Mouse (Mus musculus) MEL (cell line): Measurements from ENCODE around the gene Prnd.

Experiments used
- CHD1 ChIP-seq: IDR thresholded peaks from 2 replicates; pipeline ENCODE4 v1.6.1; 2012; ENCODE audit warnings: low read depth, mild to moderate bottlenecking, inconsistent platforms, low read length, improper control_type of control experiment
- CHD2 ChIP-seq: IDR thresholded peaks from 2 replicates; pipeline ENCODE4 v1.6.1; 2011; ENCODE audit warnings: low read length, improper control_type of control experiment
- CTCF ChIP-seq, 3 experiments: IDR thresholded peaks in 2 of 3; conservative IDR thresholded peaks in 1 of 3; 2 replicates each; pipeline ENCODE4 v1.5.1; 2011 to 2012; ENCODE audit warnings: low read length in 3 of 3, low read depth in 2 of 3, mild to moderate bottlenecking in 2 of 3, improper control_type of control experiment in 1 of 3, inconsistent platforms in 1 of 3, mixed read lengths in 1 of 3, moderate library complexity in 1 of 3; ENCODE audit not compliant: control insufficient read depth in 1 of 3, insufficient read depth in 1 of 3, poor library complexity in 1 of 3, severe bottlenecking in 1 of 3
- ELF1 ChIP-seq: IDR thresholded peaks from 2 replicates; pipeline ENCODE4 v1.6.1; 2014; ENCODE audit warnings: low read depth, mild to moderate bottlenecking, inconsistent platforms, low read length, improper control_type of control experiment, moderate library complexity
- EP300 ChIP-seq, 2 experiments: IDR thresholded peaks; 2 replicates each; pipeline ENCODE4 v1.6.1; 2011; ENCODE audit warnings: improper control_type of control experiment in 2 of 2, low read length in 2 of 2, low read depth in 1 of 2, mild to moderate bottlenecking in 1 of 2
- HCFC1 ChIP-seq: IDR thresholded peaks from 2 replicates; pipeline ENCODE4 v1.6.1; 2012; ENCODE audit warnings: low read depth, mild to moderate bottlenecking, inconsistent platforms, low read length, improper control_type of control experiment, moderate library complexity
- JUND ChIP-seq: IDR thresholded peaks from 2 replicates; pipeline ENCODE4 v1.6.1; 2011; ENCODE audit warnings: low read depth, mild to moderate bottlenecking, improper control_type of control experiment, low read length
- MAX ChIP-seq: IDR thresholded peaks from 2 replicates; pipeline ENCODE4 v1.6.1; 2011; ENCODE audit warnings: low read length, improper control_type of control experiment
- MAZ ChIP-seq: IDR thresholded peaks from 2 replicates; pipeline ENCODE4 v1.6.1; 2012; ENCODE audit warnings: low read depth, mild to moderate bottlenecking, inconsistent platforms, low read length, improper control_type of control experiment
- NRF1 ChIP-seq: IDR thresholded peaks from 2 replicates; pipeline ENCODE4 v1.6.1; 2014; ENCODE audit warnings: low read depth, mild to moderate bottlenecking, inconsistent platforms, low read length, improper control_type of control experiment, moderate library complexity; ENCODE audit not compliant: poor library complexity, insufficient read depth, severe bottlenecking
- POLR2A ChIP-seq, 2 experiments: IDR thresholded peaks; 2 replicates each; pipeline ENCODE4 v1.6.1; 2011 to 2012; ENCODE audit warnings: low read length in 2 of 2, mild to moderate bottlenecking in 2 of 2, control low read depth in 1 of 2, improper control_type of control experiment in 1 of 2, low read depth in 1 of 2, moderate library complexity in 1 of 2; ENCODE audit not compliant: control insufficient read depth in 1 of 2, insufficient read depth in 1 of 2, poor library complexity in 1 of 2
- USF1 ChIP-seq: IDR thresholded peaks from 2 replicates; pipeline ENCODE4 v1.6.1; 2014; ENCODE audit warnings: low read depth, mild to moderate bottlenecking, inconsistent platforms, low read length, improper control_type of control experiment, moderate library complexity
- USF2 ChIP-seq, 2 experiments: IDR thresholded peaks; 2 replicates each; pipeline ENCODE4 v1.6.1; 2011 to 2012; ENCODE audit warnings: improper control_type of control experiment in 2 of 2, low read length in 2 of 2, borderline replicate concordance in 1 of 2, inconsistent platforms in 1 of 2, low read depth in 1 of 2, mild to moderate bottlenecking in 1 of 2; ENCODE audit not compliant: insufficient read depth in 1 of 2
- ZC3H11A ChIP-seq: IDR thresholded peaks from 2 replicates; pipeline ENCODE4 v1.6.1; 2012; ENCODE audit warnings: low read depth, mild to moderate bottlenecking, inconsistent platforms, low read length, improper control_type of control experiment

DNA sequence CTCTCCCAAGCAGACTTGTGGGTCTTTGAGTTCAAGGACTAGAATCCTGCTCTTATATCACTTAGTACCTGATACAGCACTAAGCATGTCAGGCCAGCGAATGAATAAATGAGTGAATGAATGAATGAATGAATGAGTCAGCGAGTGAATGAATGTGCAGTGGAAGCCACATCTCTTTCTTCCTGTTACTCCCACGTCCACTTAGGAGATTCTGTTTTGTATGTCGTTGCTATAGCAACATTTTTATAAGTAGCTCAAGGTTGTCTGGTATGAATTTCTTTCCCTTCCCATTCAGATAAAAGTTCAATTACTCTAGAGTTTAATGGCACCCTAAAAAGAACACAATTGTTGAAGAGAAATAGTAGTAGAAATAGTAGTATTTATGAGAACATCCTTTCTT is 20.4 kb downstream of the Prnd start:
- TF ChIP-seq POLR2A (IDR thresholded peaks at IDR 0.05; ENCODE audit: control insufficient read depth in 1 of 2, insufficient read depth in 1 of 2, low read depth in 1 of 2, low read length in 2 of 2, poor library complexity in 1 of 2) (no peak), ZC3H11A (no peak), HCFC1 (no peak), MAZ (no peak), CHD2 (no peak), JUND (no peak), CTCF (IDR thresholded peaks at IDR 0.05 in 2 of 3, conservative IDR thresholded peaks at IDR 0.05 in 1 of 3; ENCODE audit: control insufficient read depth in 1 of 3, insufficient read depth in 1 of 3, low read depth in 2 of 3, low read length in 3 of 3, poor library complexity in 1 of 3, severe bottlenecking in 1 of 3) (no peak), EP300 (IDR thresholded peaks at IDR 0.05; ENCODE audit: low read depth in 1 of 2, low read length in 2 of 2) (no peak), NRF1 (no peak), USF2 (IDR thresholded peaks at IDR 0.05; ENCODE audit: borderline replicate concordance in 1 of 2, insufficient read depth in 1 of 2, low read depth in 1 of 2, low read length in 2 of 2) (no peak), ELF1 (no peak), USF1 (no peak), CHD1 (no peak), MAX (no peak)
